Mouse (Mus musculus): ENCODE measurements around the gene Lsm4. TPM values are rescaled to one million over a fixed set of nuclear protein-coding genes. Genes with fewer than 3 reads are reported as not detected.

Gene Lsm4
- polyA plus RNA-seq, 1 experiment from 2014 or later, result 143 TPM

- Histone ChIP-seq H3K4me1 (ENCODE audit: control insufficient read depth, insufficient read depth, low read length) (no peaks in the 10 kb centered on the region), H3K27ac (ENCODE audit: low read length) (no peak overlapping the region), H3K27me3 (ENCODE audit: control insufficient read depth, insufficient read depth, low read depth, low read length) (no peaks in the 10 kb centered on the region), H3K4me3 (ENCODE audit: low read depth, low read length) (no peak overlapping the region), H3K9ac (ENCODE audit: low read depth, low read length) (no peak overlapping the region), H3K36me3 (ENCODE audit: control insufficient read depth, insufficient read depth, low read length) (no peaks in the 10 kb centered on the region), H3K4me2 (ENCODE audit: low read length) (no peak overlapping the region), H3K9me3 (replicated peaks; ENCODE audit: control insufficient read depth, low read length, poor library complexity, severe bottlenecking) (no peaks in the 10 kb centered on the region)
- no peak for ATAC-seq
- 74% methylated on average over 2 of the region's 2 CpGs for WGBS
Measured at GRCm38 (mm10) chr8:70665599-70665998, 7.4 kb upstream of the Lsm4 start.

- Histone ChIP-seq H3K4me1 (ENCODE audit: control insufficient read depth, insufficient read depth, low read length) (no peaks in the 10 kb centered on the region), H3K9me3 (replicated peaks; ENCODE audit: control insufficient read depth, low read length, poor library complexity, severe bottlenecking) (no peaks in the 10 kb centered on the region), H3K4me3 (ENCODE audit: low read depth, low read length) (no peak overlapping the region), H3K27ac (ENCODE audit: low read length) (no peak overlapping the region), H3K4me2 (ENCODE audit: low read length) (no peak overlapping the region), H3K27me3 (ENCODE audit: control insufficient read depth, insufficient read depth, low read depth, low read length) (no peaks in the 10 kb centered on the region), H3K9ac (ENCODE audit: low read depth, low read length) (no peak overlapping the region), H3K36me3 (ENCODE audit: control insufficient read depth, insufficient read depth, low read length) (no peaks in the 10 kb centered on the region)
- no peak for ATAC-seq
- 62% methylated on average over 5 of the region's 5 CpGs for WGBS
Measured at GRCm38 (mm10) chr8:70667071-70667470, 6.0 kb upstream of the Lsm4 start.

- H3K27ac ChIP-seq (ENCODE audit: low read length), result peak overlapping the region; percentile 84; the same call in 1 of the 2 replicates
- 58% methylated on average over 10 of the region's 10 CpGs for WGBS
Measured at GRCm38 (mm10) chr8:70671615-70672324, 1.3 kb upstream of the Lsm4 start.

GRCm38 (mm10) chr8:70672325-70673078, 546 bp upstream of the Lsm4 start:
- no peaks in the 10 kb centered on the region for H3K27me3 ChIP-seq (ENCODE audit: control insufficient read depth, insufficient read depth, low read depth, low read length)
- no peaks in the 10 kb centered on the region for H3K36me3 ChIP-seq (ENCODE audit: control insufficient read depth, insufficient read depth, low read length)
- peak overlapping the region; percentile 61 for H3K4me3 ChIP-seq (ENCODE audit: low read depth, low read length)
- H3K27ac ChIP-seq (ENCODE audit: low read length), result peak overlapping the region; percentile 84
- H3K9me3 ChIP-seq (replicated peaks; ENCODE audit: control insufficient read depth, low read length, poor library complexity, severe bottlenecking), result no peaks in the 10 kb centered on the region
- peaks cover 9% of the 10 kb centered on the region for H3K4me1 ChIP-seq (ENCODE audit: control insufficient read depth, insufficient read depth, low read length)
- WGBS, result 37% methylated on average over 19 of the region's 19 CpGs
- ATAC-seq, result peak; percentile 55; the same call in 1 of the 2 replicates
- H3K9ac ChIP-seq (ENCODE audit: low read depth, low read length), result peak overlapping the region; percentile 54
- peak overlapping the region; percentile 56 for H3K4me2 ChIP-seq (ENCODE audit: low read length)

More at GRCm38 (mm10) chr8:70671615-70672324, 1.3 kb upstream of the Lsm4 start:
- no peaks in the 10 kb centered on the region for H3K36me3 ChIP-seq (ENCODE audit: control insufficient read depth, insufficient read depth, low read length)
- H3K4me1 ChIP-seq (ENCODE audit: control insufficient read depth, insufficient read depth, low read length), result peaks cover 9% of the 10 kb centered on the region
- H3K4me2 ChIP-seq (ENCODE audit: low read length), result no peak overlapping the region
- H3K27me3 ChIP-seq (ENCODE audit: control insufficient read depth, insufficient read depth, low read depth, low read length), result no peaks in the 10 kb centered on the region
- H3K4me3 ChIP-seq (ENCODE audit: low read depth, low read length), result no peak overlapping the region
- no peaks in the 10 kb centered on the region for H3K9me3 ChIP-seq (replicated peaks; ENCODE audit: control insufficient read depth, low read length, poor library complexity, severe bottlenecking)
- no peak overlapping the region for H3K9ac ChIP-seq (ENCODE audit: low read depth, low read length)
- no peak for ATAC-seq

DNA sequence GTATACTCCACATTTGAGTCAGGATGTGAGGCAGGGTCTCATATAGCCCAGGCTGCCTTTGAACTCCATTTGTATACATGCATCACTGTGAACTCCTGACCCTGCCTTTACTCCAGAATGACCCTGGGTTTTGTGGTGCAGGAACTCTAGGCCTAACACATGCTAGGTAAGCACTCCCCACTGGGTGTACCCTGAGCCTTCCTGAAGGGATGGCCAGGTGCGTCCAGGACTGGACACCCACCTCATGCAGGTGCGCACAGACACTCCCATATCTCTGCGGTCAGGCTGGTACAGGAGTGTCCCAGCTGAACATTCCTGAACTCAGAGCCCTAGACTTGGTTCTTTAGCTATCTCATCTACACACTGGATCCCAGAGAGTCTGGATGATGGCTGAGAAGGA, 1.1 kb downstream of the Lsm4 start:
- Histone ChIP-seq H3K4me1 (ENCODE audit: control insufficient read depth, insufficient read depth, low read length) (peaks cover 9% of the 10 kb centered on the region), H3K9me3 (replicated peaks; ENCODE audit: control insufficient read depth, low read length, poor library complexity, severe bottlenecking) (no peaks in the 10 kb centered on the region), H3K4me3 (ENCODE audit: low read depth, low read length) (peak overlapping the region; percentile 61), H3K4me2 (ENCODE audit: low read length) (peak overlapping the region; percentile 63), H3K9ac (ENCODE audit: low read depth, low read length) (peak overlapping the region; percentile 71), H3K27ac (ENCODE audit: low read length) (peak overlapping the region; percentile 95), H3K27me3 (ENCODE audit: control insufficient read depth, insufficient read depth, low read depth, low read length) (no peaks in the 10 kb centered on the region), H3K36me3 (ENCODE audit: control insufficient read depth, insufficient read depth, low read length) (peaks cover 6% of the 10 kb centered on the region; the same call in 1 of the 2 replicates)
- 89% methylated on average over 3 of the region's 3 CpGs for WGBS
- ATAC-seq, result peak; percentile 5; the same call in 1 of the 2 replicates

DNA sequence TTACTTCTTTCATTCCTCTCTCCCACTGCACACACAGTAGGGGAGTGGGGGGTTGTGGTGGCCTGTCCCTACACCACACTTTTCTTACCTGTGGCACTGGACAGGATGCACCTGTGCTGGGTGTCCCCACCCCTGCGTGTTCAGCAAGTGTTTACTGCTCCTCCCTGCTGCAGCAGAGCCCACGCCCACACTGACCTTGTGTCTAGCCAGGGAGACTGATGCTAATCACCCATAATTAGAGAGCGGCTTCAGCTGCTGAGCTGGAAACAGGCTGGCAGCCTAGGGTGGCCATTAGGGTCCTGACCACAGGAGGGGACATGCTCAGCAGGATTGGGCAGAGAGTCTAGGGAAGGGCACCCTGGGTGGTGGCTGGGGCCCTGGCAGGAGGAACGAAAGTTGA, 1.7 kb downstream of the Lsm4 start:
- H3K9ac ChIP-seq (ENCODE audit: low read depth, low read length), result no peak overlapping the region
- no peak overlapping the region for H3K4me2 ChIP-seq (ENCODE audit: low read length)
- ATAC-seq, result no peak
- no peaks in the 10 kb centered on the region for H3K9me3 ChIP-seq (replicated peaks; ENCODE audit: control insufficient read depth, low read length, poor library complexity, severe bottlenecking)
- no peak overlapping the region for H3K27ac ChIP-seq (ENCODE audit: low read length)
- peaks cover 6% of the 10 kb centered on the region; the same call in 1 of the 2 replicates for H3K36me3 ChIP-seq (ENCODE audit: control insufficient read depth, insufficient read depth, low read length)
- H3K4me1 ChIP-seq (ENCODE audit: control insufficient read depth, insufficient read depth, low read length), result peaks cover 9% of the 10 kb centered on the region
- WGBS, result 88% methylated on average over 4 of the region's 4 CpGs
- no peak overlapping the region for H3K4me3 ChIP-seq (ENCODE audit: low read depth, low read length)
- no peaks in the 10 kb centered on the region for H3K27me3 ChIP-seq (ENCODE audit: control insufficient read depth, insufficient read depth, low read depth, low read length)

DNA sequence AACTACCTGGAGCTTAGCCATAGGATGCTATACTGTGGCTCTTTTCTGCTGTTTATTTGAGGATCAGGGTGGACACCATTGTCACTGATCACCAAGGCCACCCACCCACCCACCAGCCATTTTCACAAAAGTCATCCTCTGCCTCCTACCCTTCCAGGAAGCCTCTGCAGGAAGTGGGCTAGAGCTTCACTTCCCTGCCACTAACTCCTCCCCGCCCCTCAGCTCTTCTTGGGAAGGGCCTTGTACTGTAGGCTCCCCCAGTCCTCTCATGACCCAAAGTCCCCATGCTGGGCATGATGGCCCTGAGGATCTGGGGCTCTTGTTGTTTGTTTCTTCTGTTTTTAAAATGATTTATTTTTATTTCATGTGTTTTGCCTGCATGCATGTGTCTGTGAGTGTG, 2.3 kb downstream of the Lsm4 start:
- H3K27me3 ChIP-seq (ENCODE audit: control insufficient read depth, insufficient read depth, low read depth, low read length), result no peaks in the 10 kb centered on the region
- H3K36me3 ChIP-seq (ENCODE audit: control insufficient read depth, insufficient read depth, low read length), result peaks cover 6% of the 10 kb centered on the region; the same call in 1 of the 2 replicates
- peaks cover 9% of the 10 kb centered on the region for H3K4me1 ChIP-seq (ENCODE audit: control insufficient read depth, insufficient read depth, low read length)
- no peak overlapping the region for H3K27ac ChIP-seq (ENCODE audit: low read length)
- H3K9me3 ChIP-seq (replicated peaks; ENCODE audit: control insufficient read depth, low read length, poor library complexity, severe bottlenecking), result no peaks in the 10 kb centered on the region
- 95% methylated on average over 1 of the region's 1 CpGs for WGBS
- H3K4me3 ChIP-seq (ENCODE audit: low read depth, low read length), result no peak overlapping the region
- no peak overlapping the region for H3K4me2 ChIP-seq (ENCODE audit: low read length)
- H3K9ac ChIP-seq (ENCODE audit: low read depth, low read length), result no peak overlapping the region
- no peak for ATAC-seq

DNA sequence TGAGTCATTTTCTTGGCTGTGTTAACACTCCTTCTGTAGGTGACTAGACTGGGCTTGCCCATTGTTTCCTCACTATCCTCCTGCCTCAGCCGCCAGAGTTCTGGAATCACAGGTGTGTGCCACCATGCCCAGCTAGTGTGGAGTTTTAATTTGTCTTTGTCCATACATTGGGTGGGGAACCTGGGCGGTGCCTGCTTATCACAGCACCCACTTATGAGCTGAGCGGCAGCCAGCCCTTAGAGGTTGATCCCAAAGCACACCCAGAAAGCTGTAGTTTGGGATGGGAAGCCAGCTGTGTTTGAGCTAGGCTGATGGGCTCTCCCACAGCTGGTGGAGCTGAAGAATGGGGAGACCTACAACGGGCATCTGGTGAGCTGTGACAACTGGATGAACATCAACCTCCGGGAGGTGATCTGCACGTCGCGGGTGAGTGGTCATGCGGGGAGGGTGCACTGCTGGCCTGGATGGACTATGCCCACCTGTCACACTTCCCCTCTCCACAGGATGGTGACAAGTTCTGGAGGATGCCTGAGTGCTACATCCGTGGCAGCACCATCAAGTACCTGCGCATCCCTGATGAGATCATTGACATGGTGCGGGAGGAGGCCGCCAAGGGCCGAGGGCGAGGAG, 4.5 kb downstream of the Lsm4 start:
- Histone ChIP-seq H3K9me3 (replicated peaks; ENCODE audit: control insufficient read depth, low read length, poor library complexity, severe bottlenecking) (no peaks in the 10 kb centered on the region), H3K4me1 (ENCODE audit: control insufficient read depth, insufficient read depth, low read length) (peaks cover 9% of the 10 kb centered on the region), H3K27ac (ENCODE audit: low read length) (no peak overlapping the region), H3K9ac (ENCODE audit: low read depth, low read length) (no peak overlapping the region), H3K27me3 (ENCODE audit: control insufficient read depth, insufficient read depth, low read depth, low read length) (no peaks in the 10 kb centered on the region), H3K4me3 (ENCODE audit: low read depth, low read length) (no peak overlapping the region), H3K4me2 (ENCODE audit: low read length) (no peak overlapping the region), H3K36me3 (ENCODE audit: control insufficient read depth, insufficient read depth, low read length) (peaks cover 6% of the 10 kb centered on the region; the same call in 1 of the 2 replicates)
- WGBS, result 93% methylated on average over 15 of the region's 15 CpGs
- no peak for ATAC-seq

Measured in midbrain, embryonic 16.5 days (tissue).